Mouse (Mus musculus) liver (tissue): ENCODE measurements at regions not wholly inside any gene's neighbourhood (a gene's known extent, or its start where the extent isn't known, plus 50 kb on each side); places are given as distances from the start of the nearest gene placed in this dataset.

ENCODE experiments used
- DNase-seq: peaks from one replicate; pipeline ENCODE4 v3.0.0-alpha.2; 2020; ENCODE audit warnings: mixed read lengths

DNA sequence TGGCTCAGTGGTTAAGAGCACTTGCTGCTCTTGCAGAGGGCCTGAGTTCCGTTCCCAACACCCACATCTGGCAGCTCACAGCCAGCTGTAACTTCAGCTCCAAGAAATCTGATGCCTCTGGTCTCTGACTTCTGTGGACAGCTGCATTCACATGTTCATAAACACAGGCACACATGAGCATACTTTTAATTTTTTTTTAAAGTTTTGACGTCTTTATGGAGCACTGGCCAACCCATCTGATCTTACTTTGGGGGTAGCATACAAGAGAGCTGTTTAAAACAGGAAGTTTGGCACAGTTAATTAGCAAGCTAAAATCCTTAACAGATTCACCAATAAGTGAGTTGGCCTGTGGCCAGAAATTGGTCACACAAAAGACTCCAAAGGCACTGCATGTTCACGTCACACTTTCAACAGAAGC, 81.2 kb upstream of the Atl2 start:
- no peak for DNase-seq

DNA sequence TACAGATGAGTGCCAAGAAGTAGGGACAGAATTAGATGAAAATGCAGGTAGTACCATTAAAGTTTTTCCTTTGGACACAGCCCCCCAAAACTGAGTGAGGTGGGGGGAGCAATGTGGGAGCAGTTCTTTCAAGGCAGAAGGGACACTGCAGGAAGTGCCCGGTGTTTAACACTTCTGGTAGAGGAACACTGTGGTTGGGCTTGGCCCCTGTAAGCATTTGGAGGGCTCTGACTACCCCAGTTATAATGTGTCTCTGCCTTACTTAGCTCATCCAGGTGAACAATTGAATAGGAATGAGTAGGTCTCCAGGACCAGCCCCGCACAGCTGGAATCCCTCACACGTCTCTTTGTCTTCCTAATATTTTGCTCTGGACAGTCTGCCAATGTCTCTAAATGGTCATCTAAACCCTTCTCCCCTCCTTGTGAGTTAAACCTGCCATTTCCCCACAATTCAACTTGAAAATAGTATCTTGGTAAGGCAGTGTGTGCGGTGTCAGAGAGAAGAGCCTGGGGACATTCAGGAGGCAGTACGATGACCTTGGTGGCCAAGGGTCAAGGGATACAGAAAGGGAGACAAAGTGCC, 80.7 kb upstream of the Atl2 start:
- no peak for DNase-seq

- DNase-seq, result peak; percentile 43
Measured at GRCm38 (mm10) chr17:79975997-79976443, 80.1 kb upstream of the Atl2 start.

GRCm38 (mm10) chr17:79975150-79975757, 79.3 kb upstream of the Atl2 start:
- peak; percentile 61 for DNase-seq

- no peak for DNase-seq
Measured at GRCm38 (mm10) chr17:79971721-79972336, 75.9 kb upstream of the Atl2 start.

DNA sequence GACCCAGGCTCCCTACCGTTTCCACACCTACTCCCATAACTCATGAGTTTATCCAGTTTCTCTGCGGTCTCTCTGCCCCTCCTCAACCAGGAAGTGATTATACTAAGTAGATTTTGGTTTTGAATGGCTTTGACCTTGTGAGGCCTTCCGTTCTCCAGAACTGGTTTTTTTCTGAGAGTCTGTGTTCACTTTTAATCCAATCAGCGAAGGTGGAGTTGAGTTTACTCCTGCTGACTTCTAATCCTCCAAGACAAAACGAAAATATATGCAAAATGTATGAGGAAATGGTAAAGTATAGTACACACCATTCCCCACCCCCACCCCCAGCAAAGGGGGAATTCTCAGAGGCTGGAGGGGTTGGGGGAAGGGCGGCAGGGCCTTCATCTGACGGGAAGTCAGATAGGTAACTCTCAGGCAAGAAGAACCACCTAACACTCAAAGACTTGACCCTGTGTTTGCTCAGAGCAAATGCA, 73.6 kb upstream of the Atl2 start:
- no peak for DNase-seq

DNA sequence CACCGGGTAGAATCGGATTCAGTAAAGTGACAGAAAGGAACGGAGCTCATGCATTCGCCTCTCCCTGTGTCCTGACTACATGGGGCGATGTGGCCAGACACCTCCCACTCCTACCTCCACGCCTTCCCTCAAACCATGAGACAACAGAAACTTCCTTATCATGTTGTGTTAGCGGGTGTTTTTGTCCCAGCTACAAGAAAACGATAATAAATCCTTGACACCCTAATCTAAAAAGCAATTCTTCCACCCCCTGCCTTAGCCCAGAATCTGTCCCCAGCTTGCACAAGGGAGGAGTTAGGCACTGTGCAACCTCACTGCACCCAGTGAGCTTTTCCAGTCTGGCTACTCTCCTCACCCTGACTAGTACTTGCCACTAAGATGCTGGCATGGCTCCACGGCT, 72.9 kb upstream of the Atl2 start:
- no peak for DNase-seq

DNA sequence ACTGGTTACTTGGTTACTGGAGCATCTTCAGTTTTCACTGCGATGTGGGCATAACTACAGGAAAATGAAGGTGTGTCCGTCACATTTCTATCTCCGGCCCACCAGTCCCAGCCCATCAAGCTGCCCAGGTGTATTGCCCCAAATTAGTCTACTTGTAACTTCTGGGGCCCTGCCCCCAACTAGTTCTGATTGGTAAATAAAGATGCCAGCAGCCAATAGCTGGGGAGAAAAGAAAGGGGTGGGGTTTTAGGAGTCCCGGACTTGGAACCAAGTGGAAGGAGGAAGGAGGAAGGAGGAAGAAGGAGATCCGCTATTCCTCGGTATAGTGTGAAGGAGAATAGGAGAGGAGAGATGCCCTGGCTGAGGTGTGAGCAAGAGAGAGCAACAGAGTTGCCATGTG, 71.1 kb upstream of the Atl2 start:
- no peak for DNase-seq

GRCm38 (mm10) chr17:79965625-79966024, 69.7 kb upstream of the Atl2 start:
- DNase-seq, result no peak

DNA sequence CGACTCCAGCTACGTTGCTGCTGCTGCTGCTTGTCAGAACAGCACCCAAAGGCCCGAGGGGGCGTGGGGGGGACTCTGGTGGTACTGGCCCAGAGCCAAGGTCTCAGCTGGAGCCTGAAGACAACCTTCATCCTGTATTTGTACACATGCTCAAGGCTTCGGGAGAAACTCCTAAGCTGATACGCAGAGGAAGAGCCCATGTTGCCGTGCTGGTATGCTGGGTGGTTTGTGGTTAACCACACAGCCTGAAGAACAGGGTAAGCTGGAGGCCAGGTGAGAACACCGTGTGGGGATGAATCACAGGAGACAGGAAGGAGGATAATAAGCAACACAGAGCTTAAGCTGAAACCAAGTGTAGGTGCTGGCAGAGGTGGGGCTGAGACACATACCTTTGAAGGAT, 68.9 kb upstream of the Atl2 start:
- DNase-seq, result no peak

DNA sequence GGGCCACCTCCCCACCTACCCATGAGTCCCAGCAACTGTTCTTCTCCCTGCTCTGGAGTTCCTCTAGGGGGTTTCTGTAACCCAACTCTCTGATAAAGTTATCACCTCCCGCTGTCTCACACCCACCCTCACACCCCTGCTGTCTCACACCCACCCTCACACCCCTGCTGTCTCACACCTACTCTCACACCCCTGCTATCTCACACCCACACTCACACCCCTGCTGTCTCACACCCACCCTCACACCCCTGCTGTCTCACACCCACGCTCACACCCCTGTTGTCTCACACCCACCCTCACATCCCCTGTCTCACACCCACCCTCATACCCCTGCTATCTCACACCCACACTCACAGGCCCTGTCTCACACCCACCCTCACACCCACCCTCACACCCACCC, 67.4 kb upstream of the Atl2 start:
- DNase-seq, result no peak

DNA sequence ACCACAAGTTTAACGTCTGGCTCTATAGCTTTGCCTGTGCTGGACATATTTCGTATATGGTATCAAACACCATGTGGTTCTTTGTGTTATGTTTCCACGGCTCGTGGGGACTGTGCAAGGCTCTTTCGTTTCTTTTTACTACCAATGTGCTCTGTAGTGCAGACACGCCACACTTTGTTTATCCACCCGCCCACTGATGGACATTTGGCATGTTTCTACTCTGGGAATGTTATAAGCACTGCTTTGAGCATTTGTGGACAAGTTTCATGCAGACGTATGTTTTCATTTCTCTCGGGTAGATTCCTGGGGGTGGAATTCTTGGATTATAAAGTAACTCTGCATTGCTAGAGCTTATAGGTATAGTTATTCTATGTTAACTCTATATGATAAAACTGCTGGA, 65.5 kb upstream of the Atl2 start:
- DNase-seq, result no peak

- DNase-seq, result no peak
Measured at GRCm38 (mm10) chr17:79960688-79961087, 64.8 kb upstream of the Atl2 start.

GRCm38 (mm10) chr17:79955267-79955666, 59.3 kb upstream of the Atl2 start:
- DNase-seq, result no peak

- no peak for DNase-seq
Measured at GRCm38 (mm10) chr17:79954624-79955244, 58.8 kb upstream of the Atl2 start.

- no peak for DNase-seq
Measured at GRCm38 (mm10) chr17:79948591-79949475, 52.9 kb upstream of the Atl2 start.
